Mouse (Mus musculus): ENCODE data around the gene Zranb1.

The Zranb1 gene

GRCm38 (mm10) chr7:132927201-132927600 lies 3.7 kb upstream of the Zranb1 start:
- no peak for DNase-seq (ENCODE audit: low read depth, low spot score)

- peak; percentile 75 for DNase-seq (ENCODE audit: low read depth, low spot score)
Measured at GRCm38 (mm10) chr7:132930055-132930454, 887 bp upstream of the Zranb1 start.

- DNase-seq (ENCODE audit: low read depth, low spot score): peak; percentile 71
Measured at GRCm38 (mm10) chr7:132931560-132932351, 814 bp downstream of the Zranb1 start.

- no peak for DNase-seq (ENCODE audit: low read depth, low spot score)
Measured at GRCm38 (mm10) chr7:132933331-132933730, 2.4 kb downstream of the Zranb1 start.

- no peak for DNase-seq (ENCODE audit: low read depth, low spot score)
Measured at GRCm38 (mm10) chr7:132934743-132935142, 3.8 kb downstream of the Zranb1 start.

- DNase-seq (ENCODE audit: low read depth, low spot score): no peak
Measured at GRCm38 (mm10) chr7:132939118-132939517, 8.2 kb downstream of the Zranb1 start.

GRCm38 (mm10) chr7:132940569-132940968 lies 9.6 kb downstream of the Zranb1 start:
- DNase-seq (ENCODE audit: low read depth, low spot score): no peak

GRCm38 (mm10) chr7:132949968-132950367 lies 19.0 kb downstream of the Zranb1 start:
- no peak for DNase-seq (ENCODE audit: low read depth, low spot score)

- DNase-seq (ENCODE audit: low read depth, low spot score): no peak
Measured at GRCm38 (mm10) chr7:132950613-132951012, 19.7 kb downstream of the Zranb1 start.

GRCm38 (mm10) chr7:132964395-132964794 lies 33.5 kb downstream of the Zranb1 start:
- DNase-seq (ENCODE audit: low read depth, low spot score): peak; percentile 56

GRCm38 (mm10) chr7:132965707-132966106 lies 34.8 kb downstream of the Zranb1 start:
- peak; percentile 27 for DNase-seq (ENCODE audit: low read depth, low spot score)

- DNase-seq (ENCODE audit: low read depth, low spot score): no peak
Measured at GRCm38 (mm10) chr7:132972079-132972478, 41.1 kb downstream of the Zranb1 start.

GRCm38 (mm10) chr7:132976079-132976478 lies 45.1 kb downstream of the Zranb1 start:
- DNase-seq (ENCODE audit: low read depth, low spot score): no peak

- DNase-seq (ENCODE audit: low read depth, low spot score): no peak
Measured at GRCm38 (mm10) chr7:132977981-132978380, 47.0 kb downstream of the Zranb1 start.

- no peak for DNase-seq (ENCODE audit: low read depth, low spot score)
Measured at GRCm38 (mm10) chr7:132982639-132983038, 51.7 kb downstream of the Zranb1 start.

- DNase-seq (ENCODE audit: low read depth, low spot score): no peak
Measured at GRCm38 (mm10) chr7:132989839-132990238, 58.9 kb downstream of the Zranb1 start.

- no peak for DNase-seq (ENCODE audit: low read depth, low spot score)
Measured at GRCm38 (mm10) chr7:132991240-132991900, 60.4 kb downstream of the Zranb1 start.

GRCm38 (mm10) chr7:132992967-132993615 lies 62.1 kb downstream of the Zranb1 start:
- no peak for DNase-seq (ENCODE audit: low read depth, low spot score)

GRCm38 (mm10) chr7:132994120-132994519 lies 63.2 kb downstream of the Zranb1 start:
- peak; percentile 26 for DNase-seq (ENCODE audit: low read depth, low spot score)

GRCm38 (mm10) chr7:132994628-132995191 lies 63.8 kb downstream of the Zranb1 start:
- DNase-seq (ENCODE audit: low read depth, low spot score): no peak

GRCm38 (mm10) chr7:132996391-132996790 lies 65.4 kb downstream of the Zranb1 start:
- DNase-seq (ENCODE audit: low read depth, low spot score): peak; percentile 59

GRCm38 (mm10) chr7:132998639-132999038 lies 67.7 kb downstream of the Zranb1 start:
- DNase-seq (ENCODE audit: low read depth, low spot score): no peak

Measured in A20 (cell line).